Mouse (Mus musculus): ENCODE data around the gene Olfr693. TPM values are rescaled to one million over a fixed set of nuclear protein-coding genes. Genes with fewer than 3 reads are reported as not detected.
"Not testable (repeated sequence)": the region's sequence is repeated elsewhere in the genome, so short reads cannot be mapped to it uniquely, and the experiment has no call there.

Gene Olfr693
- not detected in 2 replicates for polyA plus RNA-seq (2015; fragmentation: Nextera tagmentation; extraction: Ambion mirVana)

DNA sequence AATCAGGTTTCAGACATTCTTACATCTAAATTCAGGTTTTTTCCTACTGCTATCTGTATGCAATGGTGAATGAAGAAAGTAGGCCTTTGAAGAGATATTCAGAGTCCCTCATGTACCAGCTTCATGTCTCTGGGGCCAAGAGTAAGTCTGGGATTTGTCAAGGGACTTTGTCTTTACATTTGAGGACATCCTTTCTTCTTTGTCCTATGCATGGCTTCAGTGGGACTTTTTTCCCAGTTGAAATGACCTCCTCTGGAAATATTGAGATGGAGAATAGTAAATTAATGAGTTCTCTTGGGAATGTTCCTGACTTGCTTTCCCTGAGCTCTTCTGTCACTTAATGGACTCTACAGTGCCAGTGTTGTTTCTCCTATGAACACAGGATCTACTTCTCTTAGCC lies at the start of gene Olfr693:
Olfr693 (minus strand) TSS at position 101 of the 400 bp plus-strand sequence.
- TF ChIP-seq EP300 (optimal IDR thresholded peaks at IDR 0.05) (no peak), CTCF (IDR thresholded peaks at IDR 0.05; ENCODE audit: low read depth) (no peak)
- Histone ChIP-seq H3K9ac (ENCODE audit: low read length) (no peak within 1 kb of the TSS), H3K4me1 (replicated peaks; ENCODE audit: control insufficient read depth, insufficient read depth) (no peaks in the 10 kb centered on the region), H3K4me2 (replicated peaks; ENCODE audit: low read depth) (no peak within 1 kb of the TSS), H3K36me3 (ENCODE audit: control insufficient read depth, insufficient read depth, low read length) (no peaks in the 10 kb centered on the region), H3K27ac (replicated peaks) (no peak within 1 kb of the TSS), H3K27me3 (ENCODE audit: control insufficient read depth, insufficient read depth, low read length) (no peaks in the 10 kb centered on the region), H3K9me3 (ENCODE audit: control insufficient read depth, low read length) (no peaks in the 10 kb centered on the region), H3K4me3 (ENCODE audit: low read depth, low read length) (no peak within 1 kb of the TSS)
- no peak for DNase-seq (ENCODE audit: low spot score)
- no peak for ATAC-seq (ENCODE audit: low FRiP score, low TSS enrichment)

DNA sequence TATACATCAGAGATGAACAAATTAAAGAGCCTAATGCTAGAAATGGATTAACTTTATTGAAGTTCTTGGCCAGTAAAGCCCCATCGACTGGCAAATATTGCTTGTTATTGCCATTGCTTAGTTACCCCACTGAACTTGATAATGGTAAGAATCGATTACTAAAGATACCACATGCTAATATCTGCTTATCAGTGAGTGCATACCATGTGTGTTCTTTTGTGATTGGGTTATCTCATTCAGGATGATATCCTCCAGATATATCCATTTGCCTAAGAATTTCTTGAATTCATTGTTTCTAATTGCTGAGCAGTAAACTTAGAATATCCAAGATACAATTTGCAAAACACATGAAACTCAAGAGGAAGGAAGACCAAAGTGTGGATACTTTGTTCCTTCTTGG lies 45.3 kb upstream of the Olfr693 start:
- 84% methylated on average over 2 of the region's 2 CpGs for WGBS
- not testable (repeated sequence) for H3K9me3 ChIP-seq (ENCODE audit: control insufficient read depth, low read length); H3K4me1 ChIP-seq (replicated peaks; ENCODE audit: control insufficient read depth, insufficient read depth); H3K9ac ChIP-seq (ENCODE audit: low read length); ATAC-seq (ENCODE audit: low FRiP score, low TSS enrichment); H3K4me2 ChIP-seq (replicated peaks; ENCODE audit: low read depth); H3K4me3 ChIP-seq (ENCODE audit: low read depth, low read length); DNase-seq (ENCODE audit: low spot score); H3K27ac ChIP-seq (replicated peaks); H3K36me3 ChIP-seq (ENCODE audit: control insufficient read depth, insufficient read depth, low read length); H3K27me3 ChIP-seq (ENCODE audit: control insufficient read depth, insufficient read depth, low read length)

DNA sequence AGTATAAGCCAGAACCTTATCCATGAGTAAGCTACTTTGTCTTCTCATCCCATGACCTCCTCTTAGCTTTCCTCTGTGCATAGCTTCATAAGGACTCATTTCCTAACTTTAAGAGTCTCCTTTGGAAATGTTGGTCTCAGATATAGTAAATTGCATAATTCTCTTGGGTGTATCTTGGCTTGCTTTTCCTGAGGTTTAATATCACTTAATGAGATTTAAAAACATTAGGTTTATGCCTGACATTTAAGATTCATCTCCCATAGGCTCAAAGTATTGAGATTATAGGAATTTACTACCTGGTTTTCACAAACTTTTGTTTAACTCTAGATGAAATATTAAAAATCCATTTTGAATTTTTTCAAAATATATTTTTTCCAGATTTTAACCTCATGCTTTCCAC lies 35.9 kb upstream of the Olfr693 start, which contains the start of gene Olfr695:
Olfr695 (minus strand) TSS at position 101 of the 400 bp plus-strand sequence.
- DNase-seq (ENCODE audit: low spot score), result no peak
- no peak for ATAC-seq (ENCODE audit: low FRiP score, low TSS enrichment)
- no peak for TF ChIP-seq CTCF (IDR thresholded peaks at IDR 0.05; ENCODE audit: low read depth)
- no peak for TF ChIP-seq EP300 (optimal IDR thresholded peaks at IDR 0.05)
- Histone ChIP-seq H3K9ac (ENCODE audit: low read length) (no peak within 1 kb of the TSS), H3K9me3 (ENCODE audit: control insufficient read depth, low read length) (no peaks in the 10 kb centered on the region), H3K36me3 (ENCODE audit: control insufficient read depth, insufficient read depth, low read length) (no peaks in the 10 kb centered on the region), H3K4me2 (replicated peaks; ENCODE audit: low read depth) (no peak within 1 kb of the TSS), H3K4me3 (ENCODE audit: low read depth, low read length) (no peak within 1 kb of the TSS), H3K27ac (replicated peaks) (no peak within 1 kb of the TSS), H3K27me3 (ENCODE audit: control insufficient read depth, insufficient read depth, low read length) (no peaks in the 10 kb centered on the region), H3K4me1 (replicated peaks; ENCODE audit: control insufficient read depth, insufficient read depth) (no peaks in the 10 kb centered on the region)

DNA sequence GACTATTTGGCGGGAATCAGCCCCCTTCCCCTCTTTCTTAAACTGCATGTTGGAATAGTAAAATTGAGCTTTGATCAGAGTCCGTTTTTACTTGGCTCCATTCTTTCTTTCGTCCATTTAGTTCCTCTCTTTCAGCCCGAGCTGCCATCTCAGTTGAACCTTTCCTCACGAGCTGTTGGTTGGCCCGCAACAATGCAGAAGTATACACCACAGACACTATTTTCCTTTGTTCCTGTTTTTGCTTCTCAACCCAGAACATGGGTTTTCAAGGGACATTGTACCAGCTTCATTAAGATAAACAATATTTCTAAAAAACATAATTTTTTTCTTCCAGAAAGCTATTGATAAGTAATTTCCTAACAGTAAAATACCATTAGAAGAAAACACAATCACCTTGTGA lies 31.1 kb upstream of the Olfr693 start:
- Histone ChIP-seq H3K9me3 (ENCODE audit: control insufficient read depth, low read length) (no peaks in the 10 kb centered on the region), H3K4me3 (ENCODE audit: low read depth, low read length) (no peak overlapping the region), H3K27me3 (ENCODE audit: control insufficient read depth, insufficient read depth, low read length) (no peaks in the 10 kb centered on the region), H3K9ac (ENCODE audit: low read length) (no peak overlapping the region), H3K27ac (replicated peaks) (no peak overlapping the region), H3K36me3 (ENCODE audit: control insufficient read depth, insufficient read depth, low read length) (no peaks in the 10 kb centered on the region), H3K4me2 (replicated peaks; ENCODE audit: low read depth) (no peak overlapping the region), H3K4me1 (replicated peaks; ENCODE audit: control insufficient read depth, insufficient read depth) (no peaks in the 10 kb centered on the region)
- DNase-seq (ENCODE audit: low spot score), result no peak
- WGBS, result 87% methylated on average over 6 of the region's 6 CpGs
- no peak for ATAC-seq (ENCODE audit: low FRiP score, low TSS enrichment)
- TF ChIP-seq EP300 (optimal IDR thresholded peaks at IDR 0.05) (no peak), CTCF (IDR thresholded peaks at IDR 0.05; ENCODE audit: low read depth) (no peak)

DNA sequence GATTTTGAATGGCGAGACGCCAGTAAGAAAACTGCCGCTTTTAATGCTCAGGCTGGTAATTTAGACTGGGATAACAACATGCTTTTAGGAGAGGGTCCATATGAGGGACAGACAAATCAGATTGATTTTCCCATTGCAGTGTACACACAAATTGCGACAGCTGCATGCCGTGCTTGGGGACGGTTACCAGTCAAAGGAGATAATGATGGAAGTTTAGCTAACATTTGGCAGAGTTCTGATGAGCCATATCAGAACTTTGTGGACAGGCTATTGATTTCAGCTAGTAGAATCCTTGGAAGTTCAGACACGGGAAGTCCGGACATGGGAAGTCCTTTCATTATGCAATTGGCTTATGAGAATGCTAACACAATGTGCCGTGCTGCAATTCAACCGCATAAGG lies 27.3 kb upstream of the Olfr693 start:
- H3K4me3 ChIP-seq (ENCODE audit: low read depth, low read length); H3K4me2 ChIP-seq (replicated peaks; ENCODE audit: low read depth); DNase-seq (ENCODE audit: low spot score); H3K9me3 ChIP-seq (ENCODE audit: control insufficient read depth, low read length); H3K27me3 ChIP-seq (ENCODE audit: control insufficient read depth, insufficient read depth, low read length); H3K27ac ChIP-seq (replicated peaks); H3K4me1 ChIP-seq (replicated peaks; ENCODE audit: control insufficient read depth, insufficient read depth); H3K36me3 ChIP-seq (ENCODE audit: control insufficient read depth, insufficient read depth, low read length); ATAC-seq (ENCODE audit: low FRiP score, low TSS enrichment); H3K9ac ChIP-seq (ENCODE audit: low read length): not testable (repeated sequence)
- 92% methylated on average over 10 of the region's 10 CpGs for WGBS

DNA sequence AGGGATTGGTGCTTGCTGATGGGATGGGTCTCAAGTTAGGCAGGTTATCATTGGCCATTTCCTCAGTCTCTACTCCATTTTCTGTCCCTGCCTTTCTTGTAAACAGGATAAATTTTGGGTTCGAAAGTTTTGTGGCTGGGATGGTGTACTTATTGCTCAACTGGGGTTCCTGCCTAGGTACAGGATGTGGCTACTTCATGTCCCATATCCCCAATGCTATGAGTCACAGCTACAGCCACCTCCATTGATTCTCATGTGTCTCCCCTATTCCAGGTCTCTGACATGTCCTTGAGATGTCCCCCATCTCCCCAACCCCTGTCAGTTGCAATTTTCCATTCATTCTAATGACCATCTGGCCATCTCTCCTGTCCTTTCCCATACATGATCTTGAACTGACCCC lies 16.5 kb upstream of the Olfr693 start:
- H3K36me3 ChIP-seq (ENCODE audit: control insufficient read depth, insufficient read depth, low read length), result no peaks in the 10 kb centered on the region
- H3K27ac ChIP-seq (replicated peaks), result no peak overlapping the region
- DNase-seq (ENCODE audit: low spot score) (no peak), ATAC-seq (ENCODE audit: low FRiP score, low TSS enrichment) (no peak)
- H3K4me3 ChIP-seq (ENCODE audit: low read depth, low read length), result no peak overlapping the region
- H3K4me1 ChIP-seq (replicated peaks; ENCODE audit: control insufficient read depth, insufficient read depth), result no peaks in the 10 kb centered on the region
- H3K9me3 ChIP-seq (ENCODE audit: control insufficient read depth, low read length), result no peaks in the 10 kb centered on the region
- 64% methylated on average over 1 of the region's 1 CpGs for WGBS
- H3K9ac ChIP-seq (ENCODE audit: low read length), result no peak overlapping the region
- H3K27me3 ChIP-seq (ENCODE audit: control insufficient read depth, insufficient read depth, low read length), result no peaks in the 10 kb centered on the region
- TF ChIP-seq EP300 (optimal IDR thresholded peaks at IDR 0.05) (no peak), CTCF (IDR thresholded peaks at IDR 0.05; ENCODE audit: low read depth) (no peak)
- no peak overlapping the region for H3K4me2 ChIP-seq (replicated peaks; ENCODE audit: low read depth)
